Mouse (Mus musculus): ENCODE data around the gene F2r. TPM values are rescaled to one million over a fixed set of nuclear protein-coding genes. Genes with fewer than 3 reads are reported as not detected.

Gene F2r
- polyA plus RNA-seq (2012; rRNA removed; ENCODE audit: low replicate concordance), result 7.6 and 27.0 TPM in 2 replicates

GRCm38 (mm10) chr13:95618309-95618712, at the start of gene F2r:
F2r (minus strand) TSS chr13:95618487.

Other genes with a start within 250 kb of the F2r start
- gene Aggf1, start 243.1 kb downstream of the F2r start, polyA plus RNA-seq (2012; rRNA removed; ENCODE audit: low replicate concordance), result 13.4 and 20.2 TPM in 2 replicates
- gene Crhbp, start 173.6 kb downstream of the F2r start, polyA plus RNA-seq (2012; rRNA removed; ENCODE audit: low replicate concordance), result 0.08 and 0.11 TPM in 2 replicates
- gene S100z, start 139.8 kb downstream of the F2r start, polyA plus RNA-seq (2012; rRNA removed; ENCODE audit: low replicate concordance), result not detected in 2 replicates
- gene F2rl1, start 93.3 kb downstream of the F2r start, polyA plus RNA-seq (2012; rRNA removed; ENCODE audit: low replicate concordance), result 3.6 and 11.6 TPM in 2 replicates
- 0.52 and 0.66 TPM in 2 replicates for gene F2rl2, start 78.4 kb upstream of the F2r start, polyA plus RNA-seq (2012; rRNA removed; ENCODE audit: low replicate concordance)